ENCODE assay signal across 8 mouse cellular contexts in genomic region chr6:91842897-91843627, GRCm38 (mm10). TPM values are rescaled to one million over a fixed set of nuclear protein-coding genes. Genes with fewer than 3 reads are reported as not detected.
DNase-seq lines count a peak whose midpoint lies in the region; ATAC-seq and TF ChIP-seq lines count a peak whose summit lies in the region.

No protein-coding gene starts in this region.

- H3K4me1 ChIP-seq in heart, embryonic 11.5 days (ENCODE audit: control insufficient read depth, insufficient read depth, low read length): peaks cover 5% of the 10 kb centered on the region
- peaks cover 11% of the 10 kb centered on the region; the same call in 1 of the 2 replicates for H3K4me1 ChIP-seq in forebrain, postnatal 0 days (ENCODE audit: insufficient read depth)
- H3K4me1 ChIP-seq in liver, embryonic 15.5 days (replicated peaks): 0 out of 2 replicates have a peak, but pooled peaks cover 3% of the 10 kb centered on the region

- no peak for ATAC-seq in heart, embryonic 11.5 days (replicated peaks; ENCODE audit: insufficient number of reproducible peaks, low FRiP score, low TSS enrichment)
- peak; percentile 9; the same call in 1 of the 2 replicates for ATAC-seq in forebrain, postnatal 0 days
- no peak for ATAC-seq in liver, embryonic 15.5 days (ENCODE audit: insufficient read depth)

- H3K36me3 ChIP-seq in heart, embryonic 11.5 days (ENCODE audit: control insufficient read depth, insufficient read depth, low read length): no peaks in the 10 kb centered on the region
- H3K36me3 ChIP-seq in forebrain, postnatal 0 days (ENCODE audit: insufficient read depth): no peaks in the 10 kb centered on the region
- H3K36me3 ChIP-seq in liver, embryonic 15.5 days (replicated peaks): no peaks in the 10 kb centered on the region

- no peak for DNase-seq in heart, adult 9 months (ENCODE audit: low spot score in 2 of 2)
- peak; percentile 53 for DNase-seq in ZHBTc4 (ENCODE audit: low read depth, low spot score)
- peak; percentile 18 for DNase-seq in forebrain, postnatal 0 days
- no peak for DNase-seq in retina, postnatal 1 day
- no peak for DNase-seq in gastrocnemius, postnatal 14 days
- no peak for DNase-seq in urinary bladder, postnatal 14 days (ENCODE audit: low spot score)

- no peaks in the 10 kb centered on the region for H3K9me3 ChIP-seq in heart, embryonic 11.5 days (replicated peaks; ENCODE audit: control insufficient read depth, low read length)
- H3K9me3 ChIP-seq in forebrain, postnatal 0 days (ENCODE audit: low read length): no peaks in the 10 kb centered on the region
- no peaks in the 10 kb centered on the region for H3K9me3 ChIP-seq in liver, embryonic 15.5 days (replicated peaks)

- 2% methylated on average over 45 of the region's 46 CpGs for WGBS in heart, embryonic 11.5 days (ENCODE audit: insufficient replicate concordance)
- 2% methylated on average over 42 of the region's 46 CpGs for WGBS in forebrain, postnatal 0 days
- WGBS in liver, embryonic 15.5 days (ENCODE audit: insufficient replicate concordance): 3% methylated on average over 45 of the region's 46 CpGs

- H3K27ac ChIP-seq in heart, embryonic 11.5 days (ENCODE audit: low read depth, low read length): no peak overlapping the region
- 0 out of 2 replicates have a peak overlapping the region, but pooled peaks have one; percentile 29 for H3K27ac ChIP-seq in forebrain, postnatal 0 days (ENCODE audit: low read depth, low read length)
- no peak overlapping the region for H3K27ac ChIP-seq in liver, embryonic 15.5 days (replicated peaks)

- intact Hi-C loops in gastrocnemius, postnatal 14 days (cut with DNase I; ENCODE audit: low total_unique reads): no loop called here

- no peak overlapping the region for H3K9ac ChIP-seq in heart, embryonic 11.5 days (ENCODE audit: low read depth, low read length)
- peak overlapping the region; percentile 66 for H3K9ac ChIP-seq in forebrain, postnatal 0 days
- no peak overlapping the region for H3K9ac ChIP-seq in liver, embryonic 15.5 days

- peak overlapping the region; percentile 51 for H3K4me3 ChIP-seq in heart, embryonic 11.5 days (ENCODE audit: low read depth, low read length)
- H3K4me3 ChIP-seq in forebrain, postnatal 0 days (ENCODE audit: low read depth, low read length): peak overlapping the region; percentile 60
- H3K4me3 ChIP-seq in liver, embryonic 15.5 days (replicated peaks): peak overlapping the region; percentile 22; the same call in 1 of the 2 replicates

- H3K27me3 ChIP-seq in heart, embryonic 11.5 days (ENCODE audit: control insufficient read depth, insufficient read depth, low read length): peaks cover 82% of the 10 kb centered on the region
- H3K27me3 ChIP-seq in forebrain, postnatal 0 days (ENCODE audit: insufficient read depth, low read length): peaks cover 7% of the 10 kb centered on the region
- H3K27me3 ChIP-seq in liver, embryonic 15.5 days: peaks cover 80% of the 10 kb centered on the region

- H3K4me2 ChIP-seq in heart, embryonic 11.5 days: peak overlapping the region; percentile 95
- peak overlapping the region; percentile 89 for H3K4me2 ChIP-seq in forebrain, postnatal 0 days (ENCODE audit: low read depth)
- peak overlapping the region; percentile 46 for H3K4me2 ChIP-seq in liver, embryonic 15.5 days

- peak; percentile 46 for TF ChIP-seq CTCF in forebrain, postnatal 0 days (IDR thresholded peaks at IDR 0.05; ENCODE audit: low read depth)

RNA-seq across cellular contexts. Expression of gene Grip2, which starts 16.0 kb away (rescaled TPM):
- polyA plus RNA-seq in heart, embryonic 11.5 days (2014; fragmentation: Nextera tagmentation; extraction: Ambion mirVana): 4.5 and 6.2 TPM in 2 replicates
- total RNA-seq in forebrain, postnatal 0 days (2014; rRNA removed): 19.9 and 24.9 TPM in 2 replicates
- polyA plus RNA-seq in forebrain, postnatal 0 days (2015; fragmentation: Nextera tagmentation; extraction: Ambion mirVana): 7.7 and 7.8 TPM in 2 replicates
- 0.10 and 0.12 TPM in 2 replicates for polyA plus RNA-seq in liver, embryonic 15.5 days (2015; fragmentation: Nextera tagmentation; extraction: Ambion mirVana)
- total RNA-seq in gastrocnemius, postnatal 14 days (2021): 1 to 10 TPM; 2.6 to 4.0 TPM

RNA-seq across cellular contexts. Expression of gene Ccdc174, which starts 34.8 kb away (rescaled TPM):
- polyA plus RNA-seq in heart, embryonic 11.5 days (2014; fragmentation: Nextera tagmentation; extraction: Ambion mirVana): 24.2 and 30.2 TPM in 2 replicates
- 22.8 and 23.4 TPM in 2 replicates for total RNA-seq in forebrain, postnatal 0 days (2014; rRNA removed)
- polyA plus RNA-seq in forebrain, postnatal 0 days (2015; fragmentation: Nextera tagmentation; extraction: Ambion mirVana): 30.8 and 35.2 TPM in 2 replicates
- 9.2 and 11.7 TPM in 2 replicates for polyA plus RNA-seq in liver, embryonic 15.5 days (2015; fragmentation: Nextera tagmentation; extraction: Ambion mirVana)
- 1 to 10 TPM; 8.5 to 8.9 TPM for total RNA-seq in gastrocnemius, postnatal 14 days (2021)

RNA-seq across cellular contexts. Expression of gene 4930590J08Rik, which starts 59.5 kb away (rescaled TPM):
- 0.20 and 0.25 TPM in 2 replicates for polyA plus RNA-seq in heart, embryonic 11.5 days (2014; fragmentation: Nextera tagmentation; extraction: Ambion mirVana)
- total RNA-seq in forebrain, postnatal 0 days (2014; rRNA removed): 1.5 and 3.7 TPM in 2 replicates
- polyA plus RNA-seq in forebrain, postnatal 0 days (2015; fragmentation: Nextera tagmentation; extraction: Ambion mirVana): 0.26 and 0.36 TPM in 2 replicates
- 0.08 and 0.13 TPM in 2 replicates for polyA plus RNA-seq in liver, embryonic 15.5 days (2015; fragmentation: Nextera tagmentation; extraction: Ambion mirVana)
- total RNA-seq in gastrocnemius, postnatal 14 days (2021): 1 to 10 TPM in 1 of 2 experiments, under 1 TPM in 1; 0.74 to 1.0 TPM

Comparison
In these comparisons a context has a peak if more than half of its experiments do, and no peak if none do; other contexts are left out.
1. DNase-seq: peak in ZHBTc4 (single experiment) and forebrain, postnatal 0 days (single experiment); none in heart, adult 9 months (0 of 2), retina, postnatal 1 day (single experiment), gastrocnemius, postnatal 14 days (single experiment) and urinary bladder, postnatal 14 days (single experiment).
2. Peak in every context shown above with its lines, with median percentiles within 50 percentile points of each other: H3K4me2 ChIP-seq and H3K4me3 ChIP-seq.